Mouse (Mus musculus) spleen, adult 2 months (tissue): ENCODE data around the gene Phactr3.

Experiments
- CTCF ChIP-seq: fragments of 200-500 bp; IDR thresholded peaks from 2 replicates; pipeline ENCODE4 v1.5.1; 2011; ENCODE audit warnings: mild to moderate bottlenecking, inconsistent platforms; ENCODE audit not compliant: insufficient read depth, insufficient read length, insufficient replicate concordance; ENCODE audit errors: extremely low read depth
- POLR2A ChIP-seq: fragments of 200-500 bp; IDR thresholded peaks from 2 replicates; pipeline ENCODE4 v1.6.1; 2011; ENCODE audit warnings: low read depth, low read length, inconsistent platforms

GRCm38 (mm10) chr2:178229231-178229630, 110.5 kb downstream of the Phactr3 start:
- TF ChIP-seq CTCF (no peak), POLR2A (no peak)
